Mouse (Mus musculus) megakaryocyte progenitor cell, adult 5-6 weeks (primary cell): Measurements from ENCODE around the gene Serpina12. TPM values are rescaled to one million over a fixed set of nuclear protein-coding genes. Genes with fewer than 3 reads are reported as not detected.

Source experiments
- ATAC-seq: replicated peaks from 2 replicates; pipeline ENCODE4 v1.8.0; 2016; ENCODE audit warnings: mild to moderate bottlenecking, moderate TSS enrichment, inconsistent platforms; ENCODE audit not compliant: poor library complexity
- total RNA-seq, 2 experiments: library from RNA; stranded (forward) in 1 of 2; stranded (reverse) in 1 of 2; fragments of 157-497, 149-512 nt in 1 of 2; fragments of 200-1000 nt in 1 of 2; gene quantifications; 2 replicates each; pipeline versions ENCODE4 v1.2.3 to v1.2.4; 2015 to 2017

Serpina12 gene
- total RNA-seq, 2 experiments from 2014 or later, result not detected

GRCm38 (mm10) chr12:104004689-104005088 lies 39.6 kb downstream of the Serpina12 start:
- ATAC-seq, result no peak

GRCm38 (mm10) chr12:104003238-104003612 lies 41.0 kb downstream of the Serpina12 start:
- ATAC-seq, result peak; percentile 71

- no peak for ATAC-seq
These were observed 41.5 kb downstream of the Serpina12 start for GRCm38 (mm10) chr12:104002569-104003237.

- ATAC-seq, result peak; percentile 49
These were observed 43.6 kb downstream of the Serpina12 start for GRCm38 (mm10) chr12:104000594-104000993.

- ATAC-seq, result no peak
These were observed 44.6 kb downstream of the Serpina12 start for GRCm38 (mm10) chr12:103999611-104000010.

GRCm38 (mm10) chr12:103996513-103996912 lies 47.7 kb downstream of the Serpina12 start:
- no peak for ATAC-seq

- ATAC-seq, result peak; percentile 68
These were observed 48.8 kb downstream of the Serpina12 start for GRCm38 (mm10) chr12:103995292-103996072.

- peak; percentile 83 for ATAC-seq
These were observed 51.3 kb downstream of the Serpina12 start for GRCm38 (mm10) chr12:103992945-103993344.

GRCm38 (mm10) chr12:103989857-103990256 lies 54.4 kb downstream of the Serpina12 start, which contains the start of gene Serpina11:
Gene Serpina11 (minus strand): TSS chr12:103989957.
- ATAC-seq, result no peak

- no peak for ATAC-seq
These were observed 54.8 kb downstream of the Serpina12 start for GRCm38 (mm10) chr12:103989514-103989767.

- peak; percentile 59 for ATAC-seq
These were observed 55.3 kb downstream of the Serpina12 start for GRCm38 (mm10) chr12:103988754-103989513.

- peak; percentile 56 for ATAC-seq
These were observed 58.4 kb downstream of the Serpina12 start for GRCm38 (mm10) chr12:103985868-103986267.

GRCm38 (mm10) chr12:103984935-103985334 lies 59.3 kb downstream of the Serpina12 start:
- ATAC-seq, result peak; percentile 41; the same call in 1 of the 2 replicates

- no peak for ATAC-seq
These were observed 62.4 kb downstream of the Serpina12 start for GRCm38 (mm10) chr12:103981646-103982360.

Other genes with a start within 250 kb of the Serpina12 start
- not detected in 2 replicates for gene Serpina1b, start 214.1 kb downstream of the Serpina12 start, total RNA-seq (2015)
- gene Serpina1b, start 214.1 kb downstream of the Serpina12 start, total RNA-seq (2017), result not detected in 2 replicates
- not detected in 2 replicates for gene Serpina1a, start 180.9 kb downstream of the Serpina12 start, total RNA-seq (2015)
- not detected in 2 replicates for gene Serpina1a, start 180.9 kb downstream of the Serpina12 start, total RNA-seq (2017)
- gene Serpina1c, start 139.6 kb downstream of the Serpina12 start, total RNA-seq (2015), result not detected in 2 replicates
- gene Serpina1c, start 139.6 kb downstream of the Serpina12 start, total RNA-seq (2017), result not detected in 2 replicates
- not detected in 2 replicates for gene Serpina1e, start 85.5 kb downstream of the Serpina12 start, total RNA-seq (2015)
- not detected in 2 replicates for gene Serpina1e, start 85.5 kb downstream of the Serpina12 start, total RNA-seq (2017)
- gene Serpina11, start 54.5 kb downstream of the Serpina12 start, total RNA-seq (2015), result 0.22 TPM in 1 of 2 replicates, not detected in the other
- not detected in 2 replicates for gene Serpina11, start 54.5 kb downstream of the Serpina12 start, total RNA-seq (2017)
- not detected in 2 replicates for gene Serpina9, start 30.7 kb downstream of the Serpina12 start, total RNA-seq (2015)
- gene Serpina9, start 30.7 kb downstream of the Serpina12 start, total RNA-seq (2017), result not detected in 2 replicates
- gene Serpina5, start 56.7 kb upstream of the Serpina12 start, total RNA-seq (2015), result not detected in 2 replicates
- not detected in 2 replicates for gene Serpina5, start 56.7 kb upstream of the Serpina12 start, total RNA-seq (2017)
- not detected in 2 replicates for gene Serpina3a, start 68.3 kb upstream of the Serpina12 start, total RNA-seq (2015)
- not detected in 2 replicates for gene Serpina3a, start 68.3 kb upstream of the Serpina12 start, total RNA-seq (2017)
- not detected in 2 replicates for gene Serpina3b, start 83.6 kb upstream of the Serpina12 start, total RNA-seq (2015)
- not detected in 2 replicates for gene Serpina3b, start 83.6 kb upstream of the Serpina12 start, total RNA-seq (2017)
- gene Serpina3c, start 109.4 kb upstream of the Serpina12 start, total RNA-seq (2015), result not detected in 2 replicates
- not detected in 2 replicates for gene Serpina3c, start 109.4 kb upstream of the Serpina12 start, total RNA-seq (2017)
- gene Serpina3f, start 170.1 kb upstream of the Serpina12 start, total RNA-seq (2015), result 1.7 and 2.1 TPM in 2 replicates
- 1.2 and 1.4 TPM in 2 replicates for gene Serpina3f, start 170.1 kb upstream of the Serpina12 start, total RNA-seq (2017)
- gene Serpina3g, start 191.8 kb upstream of the Serpina12 start, total RNA-seq (2015), result 14.9 and 26.9 TPM in 2 replicates
- 17.9 and 22.6 TPM in 2 replicates for gene Serpina3g, start 191.8 kb upstream of the Serpina12 start, total RNA-seq (2017)
- gene Serpina3i, start 218.7 kb upstream of the Serpina12 start, total RNA-seq (2015), result not detected in 2 replicates
- not detected in 2 replicates for gene Serpina3i, start 218.7 kb upstream of the Serpina12 start, total RNA-seq (2017)